Mouse (Mus musculus) layer of hippocampus, postnatal 36 days (tissue): Measurements from ENCODE around the gene Ankfy1. TPM values are rescaled to one million over a fixed set of nuclear protein-coding genes. Genes with fewer than 3 reads are reported as not detected.
A peak's percentile ranks its signal among the peaks of the same experiment; 100 is the strongest.
"Not testable (repeated sequence)": the region's sequence is repeated elsewhere in the genome, so short reads cannot be mapped to it uniquely, and the experiment has no call there.

Experiments
- DNase-seq, 2 experiments: peaks; one replicate each; pipeline ENCODE4 v3.0.0; 2022
- total RNA-seq, 2 experiments: library from RNA; stranded (reverse); gene quantifications; 2 replicates each; pipeline ENCODE4 v1.2.3; 2021

Ankfy1 gene
- total RNA-seq: 10 to 100 TPM; 36.3 to 41.9 TPM

- DNase-seq: peak; percentile 93 to 95
Observed at GRCm38 (mm10) chr11:72689551-72690510, at the start of gene Ankfy1. Gene Ankfy1, plus strand, starts transcription at chr11:72690006.

- DNase-seq: no peak
Observed at GRCm38 (mm10) chr11:72642730-72643129, 47.1 kb upstream of the Ankfy1 start.

GRCm38 (mm10) chr11:72645386-72645785, 44.4 kb upstream of the Ankfy1 start:
- DNase-seq: no peak

GRCm38 (mm10) chr11:72650347-72650746, 39.5 kb upstream of the Ankfy1 start:
- no peak for DNase-seq

GRCm38 (mm10) chr11:72659918-72660317, 29.9 kb upstream of the Ankfy1 start:
- DNase-seq: no peak

GRCm38 (mm10) chr11:72660359-72660758, 29.4 kb upstream of the Ankfy1 start:
- DNase-seq: no peak

GRCm38 (mm10) chr11:72664641-72665040, 25.2 kb upstream of the Ankfy1 start:
- DNase-seq: no peak

- no peak for DNase-seq
Observed at GRCm38 (mm10) chr11:72670634-72671033, 19.2 kb upstream of the Ankfy1 start.

GRCm38 (mm10) chr11:72671294-72671988, 18.4 kb upstream of the Ankfy1 start:
- no peak for DNase-seq

- no peak for DNase-seq
Observed at GRCm38 (mm10) chr11:72672438-72672837, 17.4 kb upstream of the Ankfy1 start.

- DNase-seq: no peak
Observed at GRCm38 (mm10) chr11:72675280-72675679, 14.5 kb upstream of the Ankfy1 start.

GRCm38 (mm10) chr11:72680726-72681125, 9.1 kb upstream of the Ankfy1 start:
- no peak for DNase-seq

- no peak for DNase-seq
Observed at GRCm38 (mm10) chr11:72683402-72683801, 6.4 kb upstream of the Ankfy1 start.

- DNase-seq: no peak
Observed at GRCm38 (mm10) chr11:72686697-72687096, 3.1 kb upstream of the Ankfy1 start.

- no peak for DNase-seq
Observed at GRCm38 (mm10) chr11:72688242-72688641, 1.6 kb upstream of the Ankfy1 start.

- no peak for DNase-seq
Observed at GRCm38 (mm10) chr11:72689115-72689514, 691 bp upstream of the Ankfy1 start.

GRCm38 (mm10) chr11:72692353-72692752, 2.5 kb downstream of the Ankfy1 start:
- no peak for DNase-seq

GRCm38 (mm10) chr11:72695025-72695424, 5.2 kb downstream of the Ankfy1 start:
- no peak for DNase-seq

GRCm38 (mm10) chr11:72696368-72696971, 6.7 kb downstream of the Ankfy1 start:
- no peak for DNase-seq

GRCm38 (mm10) chr11:72697323-72697722, 7.5 kb downstream of the Ankfy1 start:
- no peak for DNase-seq

- DNase-seq: not testable (repeated sequence)
Observed at GRCm38 (mm10) chr11:72705111-72705510, 15.3 kb downstream of the Ankfy1 start.

GRCm38 (mm10) chr11:72712721-72713120, 22.9 kb downstream of the Ankfy1 start:
- DNase-seq: peak; percentile 21 to 24

- no peak for DNase-seq
Observed at GRCm38 (mm10) chr11:72718161-72718560, 28.4 kb downstream of the Ankfy1 start.
